22 mouse cellular contexts compared by ENCODE assay signal in genomic region chr13:92924021-92924420, GRCm38 (mm10).
"Had no signal": no experiment of that assay in that cellular context is flagged by ENCODE, and none has a peak within 500 bp of the region (broad histone marks: within the 10 kb centered on the region; RNA-seq: fewer than 3 reads in every experiment).

No protein-coding gene starts in this region.

- H3K27me3 ChIP-seq: heart, embryonic 12.5 days; hindbrain, embryonic 12.5 days; limb, embryonic 13.5 days; limb, embryonic 15.5 days had no signal

- H3K36me3 ChIP-seq: heart, embryonic 12.5 days; hindbrain, embryonic 10.5 days; hindbrain, embryonic 12.5 days; limb, embryonic 13.5 days; limb, embryonic 15.5 days; liver, embryonic 12.5 days had no signal

- H3K9me3 ChIP-seq: hindbrain, embryonic 10.5 days; hindbrain, embryonic 12.5 days; limb, embryonic 13.5 days; limb, embryonic 15.5 days; liver, embryonic 12.5 days had no signal

- H3K4me3 ChIP-seq: heart, adult 2 months; heart, embryonic 12.5 days; hindbrain, embryonic 10.5 days; hindbrain, embryonic 12.5 days; limb, embryonic 13.5 days; limb, embryonic 15.5 days; liver, embryonic 12.5 days had no signal

- H3K4me2 ChIP-seq: heart, embryonic 12.5 days; hindbrain, embryonic 12.5 days; hindbrain, embryonic 14.5 days; limb, embryonic 13.5 days; limb, embryonic 15.5 days; liver, embryonic 12.5 days had no signal

- H3K4me1 ChIP-seq: hindbrain, embryonic 10.5 days; hindbrain, embryonic 12.5 days; limb, embryonic 13.5 days; limb, embryonic 15.5 days; liver, embryonic 12.5 days had no signal

- ATAC-seq: forebrain, embryonic 16.5 days; hindbrain, embryonic 16.5 days; inflammation-experienced regulatory T-cells, adult 6 months; intestine, postnatal 0 days; liver, embryonic 12.5 days had no signal

- DNase-seq: gastrocnemius, postnatal 25 days; heart, adult 2 months; heart, postnatal 10 days; heart, postnatal 4 days; kidney, adult 18-20 months; kidney, adult 8-10 months; kidney, postnatal 10 days; kidney, postnatal 25 days; kidney, postnatal 4 days; left cerebral cortex, postnatal 4 days had no signal

- H3K9ac ChIP-seq: heart, embryonic 12.5 days; hindbrain, embryonic 12.5 days; hindbrain, embryonic 14.5 days; limb, embryonic 13.5 days; limb, embryonic 15.5 days; liver, embryonic 12.5 days; liver, embryonic 14.5 days had no signal

- H3K27ac ChIP-seq: heart, adult 2 months; hindbrain, embryonic 10.5 days; hindbrain, embryonic 12.5 days; hindbrain, embryonic 14.5 days; limb, embryonic 13.5 days; limb, embryonic 15.5 days; liver, embryonic 12.5 days; liver, embryonic 14.5 days had no signal
